Mouse (Mus musculus) neural tube, embryonic 15.5 days (tissue): Measurements from ENCODE around the gene Olfr1367. TPM values are rescaled to one million over a fixed set of nuclear protein-coding genes. Genes with fewer than 3 reads are reported as not detected.

Source experiments
- ATAC-seq: fragments of 200-750 bp; cut with Nextera tagmentation; 2 replicates; pipeline ENCODE4 v1.8.0; 2017; ENCODE audit warnings: mild to moderate bottlenecking, moderate TSS enrichment, moderate library complexity; ENCODE audit not compliant: low FRiP score
- H3K27ac ChIP-seq: fragments of 300-500 bp; sonication (generic); replicated peaks from 2 replicates; pipeline ENCODE4 v1.5.1; 2015; ENCODE audit warnings: mild to moderate bottlenecking, inconsistent platforms
- H3K27me3 ChIP-seq: fragments of 300-500 bp; sonication (generic); replicated peaks from 2 replicates; pipeline ENCODE4 v1.6.1; 2015; ENCODE audit warnings: inconsistent platforms
- H3K36me3 ChIP-seq: fragments of 300-500 bp; sonication (generic); 2 replicates; pipeline ENCODE4 v1.6.1; 2015; ENCODE audit warnings: inconsistent platforms
- H3K4me1 ChIP-seq: fragments of 300-500 bp; sonication (generic); 2 replicates; pipeline ENCODE4 v1.6.1; 2015; ENCODE audit warnings: inconsistent platforms
- H3K4me2 ChIP-seq: fragments of 300-500 bp; sonication (generic); 2 replicates; pipeline ENCODE4 v1.6.1; 2015; ENCODE audit warnings: inconsistent platforms, mild to moderate bottlenecking, moderate library complexity
- H3K4me3 ChIP-seq: fragments of 300-500 bp; sonication (generic); replicated peaks from 2 replicates; pipeline ENCODE4 v1.5.1; 2015; ENCODE audit warnings: mild to moderate bottlenecking, inconsistent platforms
- H3K9ac ChIP-seq: fragments of 300-500 bp; sonication (generic); replicated peaks from 2 replicates; pipeline ENCODE4 v1.6.1; 2015; ENCODE audit warnings: mild to moderate bottlenecking, inconsistent platforms
- H3K9me3 ChIP-seq: fragments of 300-500 bp; sonication (generic); replicated peaks from 2 replicates; pipeline ENCODE4 v1.6.1; 2016; ENCODE audit warnings: inconsistent platforms
- WGBS: fragments of 180-500 bp; shearing (Covaris S2); methylation state at CpG from one replicate; pipeline ENCODE4 v1.1.7; 2015; ENCODE audit warnings: mixed read lengths; 5-methylcytosine and 5-hydroxymethylcytosine counted together
- microRNA-seq: library from miRNA; unstranded; fragments of <30 nt; microRNA quantifications from one replicate; pipeline ENCODE4, GENCODE M21; 2017
- polyA plus RNA-seq: library from polyadenylated mRNA; unstranded; fragments of >200 nt; fragmentation: Nextera tagmentation; extraction: Ambion mirVana; gene quantifications from 2 replicates; pipeline ENCODE4 v1.2.1, GENCODE M21; 2015

Olfr1367 gene
- polyA plus RNA-seq, 1 experiment from 2014 or later: not detected

DNA sequence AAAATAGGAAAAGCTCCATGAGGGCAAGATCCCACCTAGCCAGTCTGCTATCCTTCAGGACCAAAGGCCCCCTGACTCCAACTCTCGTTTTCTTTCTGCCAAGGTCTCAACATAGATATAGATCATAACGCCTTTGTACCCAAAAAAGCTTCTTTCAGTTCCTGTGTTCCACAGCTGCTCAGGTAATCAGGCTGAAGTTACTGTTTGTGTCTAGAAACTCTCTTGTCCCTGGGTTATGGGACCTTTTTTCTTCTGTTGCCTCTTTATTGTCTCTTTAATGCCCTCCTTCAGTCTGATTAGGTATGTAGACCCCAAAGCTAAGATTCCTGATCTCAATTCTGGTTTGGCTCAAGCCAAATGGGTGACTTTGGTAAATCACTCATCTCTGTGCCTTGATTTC is 50.8 kb downstream of the Olfr1367 start:
- Histone ChIP-seq H3K27me3 (no peaks in the 10 kb centered on the region), H3K4me2 (no peak overlapping the region), H3K27ac (no peak overlapping the region), H3K36me3 (peaks cover 51% of the 10 kb centered on the region), H3K4me3 (no peak overlapping the region), H3K4me1 (peaks cover 30% of the 10 kb centered on the region), H3K9ac (no peak overlapping the region), H3K9me3 (no peaks in the 10 kb centered on the region)
- WGBS: 95% methylated on average over 2 of the region's 2 CpGs
- ATAC-seq: no peak

Small RNAs within 50 kb of the gene (microRNA-seq; reads per million reads assigned to microRNA genes)
- gene Mir6942: not detected

Other genes starting within 250 kb of the Olfr1367 start
- 0.20 TPM in 1 of 2 replicates, not detected in the other for gene Olfr1369-ps1, start 235.4 kb upstream of the Olfr1367 start, polyA plus RNA-seq
- gene Olfr263, start 217.3 kb upstream of the Olfr1367 start, polyA plus RNA-seq: not detected in 2 replicates
- gene Olfr1368, start 201.0 kb upstream of the Olfr1367 start, polyA plus RNA-seq: not detected in 2 replicates
- gene Trim27, start 167.5 kb upstream of the Olfr1367 start, polyA plus RNA-seq: 76.1 and 94.7 TPM in 2 replicates
- gene Gpx5, start 54.2 kb upstream of the Olfr1367 start, polyA plus RNA-seq: not detected in 2 replicates
- gene Gpx6, start 34.8 kb upstream of the Olfr1367 start, polyA plus RNA-seq: 0.24 and 0.27 TPM in 2 replicates
- 12.4 and 13.0 TPM in 2 replicates for gene Zscan12, start 15.9 kb downstream of the Olfr1367 start, polyA plus RNA-seq
- gene Zkscan3, start 55.8 kb downstream of the Olfr1367 start, polyA plus RNA-seq: 63.5 and 63.7 TPM in 2 replicates
- 3.0 and 3.1 TPM in 2 replicates for gene Pgbd1, start 94.1 kb downstream of the Olfr1367 start, polyA plus RNA-seq
- gene Zscan26, start 106.8 kb downstream of the Olfr1367 start, polyA plus RNA-seq: 25.7 TPM in 2 replicates
- gene Nkapl, start 121.6 kb downstream of the Olfr1367 start, polyA plus RNA-seq: 3.0 TPM in 2 replicates
- gene Zkscan4, start 132.0 kb downstream of the Olfr1367 start, polyA plus RNA-seq: 8.7 and 10.0 TPM in 2 replicates
- gene Gm10065, start 132.5 kb downstream of the Olfr1367 start, polyA plus RNA-seq: not detected in 2 replicates
- gene AK157302, start 148.3 kb downstream of the Olfr1367 start, polyA plus RNA-seq: 0.24 and 0.41 TPM in 2 replicates
- gene Gm11273, start 154.5 kb downstream of the Olfr1367 start, polyA plus RNA-seq: 8.5 and 9.7 TPM in 2 replicates
- 4.3 and 4.9 TPM in 2 replicates for gene Zkscan8, start 184.2 kb downstream of the Olfr1367 start, polyA plus RNA-seq
- 0.08 and 0.11 TPM in 2 replicates for gene Olfr1366, start 195.9 kb downstream of the Olfr1367 start, polyA plus RNA-seq
- 0.04 TPM in 2 replicates for gene Olfr1535, start 213.0 kb downstream of the Olfr1367 start, polyA plus RNA-seq
- gene Olfr1364, start 234.8 kb downstream of the Olfr1367 start, polyA plus RNA-seq: not detected in 2 replicates